Mouse (Mus musculus) forebrain, embryonic 13.5 days (tissue): ENCODE measurements around the gene Slc23a4. TPM values are rescaled to one million over a fixed set of nuclear protein-coding genes. Genes with fewer than 3 reads are reported as not detected.

Experiments used
- ATAC-seq: fragments of 200-750 bp; cut with Nextera tagmentation; 2 replicates; pipeline ENCODE4 v1.8.0; 2017
- H3K27ac ChIP-seq: fragments of 300-500 bp; sonication (generic); 2 replicates; pipeline ENCODE4 v1.5.1; 2015; ENCODE audit warnings: inconsistent platforms, mild to moderate bottlenecking, moderate library complexity
- H3K27me3 ChIP-seq: fragments of 300-500 bp; sonication (generic); 2 replicates; pipeline ENCODE4 v1.6.1; 2015; ENCODE audit warnings: mild to moderate bottlenecking, inconsistent platforms
- H3K36me3 ChIP-seq: fragments of 300-500 bp; sonication (generic); 2 replicates; pipeline ENCODE4 v1.6.1; 2015; ENCODE audit warnings: mild to moderate bottlenecking, inconsistent platforms; ENCODE audit not compliant: poor library complexity, severe bottlenecking
- H3K4me1 ChIP-seq: fragments of 300-500 bp; sonication (generic); 2 replicates; pipeline ENCODE4 v1.6.1; 2015; ENCODE audit warnings: inconsistent platforms
- H3K4me2 ChIP-seq: fragments of 300-500 bp; sonication (generic); 2 replicates; pipeline ENCODE4 v1.6.1; 2015; ENCODE audit warnings: inconsistent platforms, mild to moderate bottlenecking, moderate library complexity
- H3K4me3 ChIP-seq: fragments of 300-500 bp; sonication (generic); 2 replicates; pipeline ENCODE4 v1.5.1; 2015; ENCODE audit warnings: mild to moderate bottlenecking, inconsistent platforms
- H3K9ac ChIP-seq: fragments of 300-500 bp; sonication (generic); 2 replicates; pipeline ENCODE4 v1.6.1; 2015; ENCODE audit warnings: mild to moderate bottlenecking, inconsistent platforms
- H3K9me3 ChIP-seq: fragments of 300-500 bp; sonication (generic); replicated peaks from 2 replicates; pipeline ENCODE4 v1.6.1; 2016; ENCODE audit warnings: inconsistent platforms
- WGBS: fragments of 180-500 bp; shearing (Covaris S2); methylation state at CpG from one replicate; pipeline ENCODE4 v1.1.7; 2015; 5-methylcytosine and 5-hydroxymethylcytosine counted together
- polyA plus RNA-seq: library from polyadenylated mRNA; unstranded; fragments of >200 nt; fragmentation: Nextera tagmentation; extraction: Ambion mirVana; gene quantifications from 2 replicates; pipeline ENCODE4 v1.2.1, GENCODE M21; 2015

Slc23a4 gene
- polyA plus RNA-seq, 1 experiment from 2014 or later, result 0.74 TPM

GRCm38 (mm10) chr6:34996496-34996895, 8.3 kb upstream of the Slc23a4 start:
- no peak overlapping the region for H3K4me3 ChIP-seq
- 0 out of 2 replicates have a peak, but pooled peaks cover 4% of the 10 kb centered on the region for H3K4me1 ChIP-seq
- no peaks in the 10 kb centered on the region for H3K36me3 ChIP-seq
- no peak overlapping the region for H3K4me2 ChIP-seq
- H3K9ac ChIP-seq, result no peak overlapping the region
- no peak for ATAC-seq
- no peaks in the 10 kb centered on the region for H3K9me3 ChIP-seq
- H3K27me3 ChIP-seq, result no peaks in the 10 kb centered on the region
- H3K27ac ChIP-seq, result peak overlapping the region; percentile 31; the same call in 1 of the 2 replicates
- WGBS, result 77% methylated on average over 4 of the region's 4 CpGs

GRCm38 (mm10) chr6:34995265-34995681, 7.1 kb upstream of the Slc23a4 start:
- Histone ChIP-seq H3K9ac (no peak overlapping the region; the same call in 1 of the 2 replicates), H3K36me3 (no peaks in the 10 kb centered on the region), H3K4me1 (0 out of 2 replicates have a peak, but pooled peaks cover 4% of the 10 kb centered on the region), H3K27me3 (no peaks in the 10 kb centered on the region), H3K4me3 (peak overlapping the region; percentile 25), H3K4me2 (peak overlapping the region; percentile 53), H3K9me3 (no peaks in the 10 kb centered on the region), H3K27ac (no peak overlapping the region)
- WGBS, result 5% methylated on average over 13 of the region's 13 CpGs
- peak; percentile 65 for ATAC-seq

- WGBS, result 83% methylated on average over 5 of the region's 5 CpGs
- Histone ChIP-seq H3K4me1 (0 out of 2 replicates have a peak, but pooled peaks cover 4% of the 10 kb centered on the region), H3K36me3 (no peaks in the 10 kb centered on the region), H3K27ac (no peak overlapping the region), H3K9me3 (no peaks in the 10 kb centered on the region), H3K9ac (no peak overlapping the region), H3K4me2 (peak overlapping the region; percentile 53), H3K4me3 (no peak overlapping the region), H3K27me3 (no peaks in the 10 kb centered on the region)
- ATAC-seq, result no peak
Observed at GRCm38 (mm10) chr6:34994692-34995091, 6.5 kb upstream of the Slc23a4 start.

GRCm38 (mm10) chr6:34989263-34989662, 1.1 kb upstream of the Slc23a4 start:
- no peaks in the 10 kb centered on the region for H3K27me3 ChIP-seq
- no peak overlapping the region for H3K27ac ChIP-seq
- H3K9me3 ChIP-seq, result no peaks in the 10 kb centered on the region
- ATAC-seq, result no peak
- WGBS, result 76% methylated on average over 6 of the region's 6 CpGs
- H3K36me3 ChIP-seq, result no peaks in the 10 kb centered on the region
- no peak overlapping the region for H3K9ac ChIP-seq
- H3K4me3 ChIP-seq, result no peak overlapping the region
- H3K4me1 ChIP-seq, result peaks cover 9% of the 10 kb centered on the region
- no peak overlapping the region for H3K4me2 ChIP-seq

- 93% methylated on average over 12 of the region's 12 CpGs for WGBS
- Histone ChIP-seq H3K27me3 (no peaks in the 10 kb centered on the region), H3K27ac (no peak overlapping the region), H3K4me3 (no peak overlapping the region), H3K9me3 (no peaks in the 10 kb centered on the region), H3K4me1 (peaks cover 9% of the 10 kb centered on the region), H3K9ac (no peak overlapping the region), H3K36me3 (no peaks in the 10 kb centered on the region), H3K4me2 (no peak overlapping the region)
- ATAC-seq, result no peak
Observed at GRCm38 (mm10) chr6:34987085-34987645, 1.0 kb downstream of the Slc23a4 start.

GRCm38 (mm10) chr6:34980661-34981060, 7.5 kb downstream of the Slc23a4 start:
- Histone ChIP-seq H3K9ac (no peak overlapping the region), H3K4me3 (no peak overlapping the region), H3K4me2 (no peak overlapping the region), H3K27ac (no peak overlapping the region), H3K36me3 (no peaks in the 10 kb centered on the region), H3K27me3 (no peaks in the 10 kb centered on the region), H3K4me1 (no peaks in the 10 kb centered on the region), H3K9me3 (no peaks in the 10 kb centered on the region)
- ATAC-seq, result no peak
- 69% methylated on average over 9 of the region's 9 CpGs for WGBS

- WGBS, result 87% methylated on average over 3 of the region's 3 CpGs
- no peak overlapping the region for H3K4me2 ChIP-seq
- H3K9me3 ChIP-seq, result no peaks in the 10 kb centered on the region
- no peak overlapping the region for H3K27ac ChIP-seq
- no peak overlapping the region for H3K9ac ChIP-seq
- H3K4me1 ChIP-seq, result no peaks in the 10 kb centered on the region
- no peaks in the 10 kb centered on the region for H3K27me3 ChIP-seq
- ATAC-seq, result no peak
- no peaks in the 10 kb centered on the region for H3K36me3 ChIP-seq
- no peak overlapping the region for H3K4me3 ChIP-seq
Observed at GRCm38 (mm10) chr6:34979291-34979690, 8.9 kb downstream of the Slc23a4 start.

GRCm38 (mm10) chr6:34971181-34971580, 17.0 kb downstream of the Slc23a4 start:
- H3K4me3 ChIP-seq, result no peak overlapping the region
- H3K36me3 ChIP-seq, result no peaks in the 10 kb centered on the region
- no peaks in the 10 kb centered on the region for H3K4me1 ChIP-seq
- no peak for ATAC-seq
- H3K27me3 ChIP-seq, result no peaks in the 10 kb centered on the region
- no peak overlapping the region for H3K9ac ChIP-seq
- no peaks in the 10 kb centered on the region for H3K9me3 ChIP-seq
- no peak overlapping the region for H3K4me2 ChIP-seq
- WGBS, result 22% methylated on average over 3 of the region's 3 CpGs
- H3K27ac ChIP-seq, result no peak overlapping the region

- Histone ChIP-seq H3K4me2 (no peak overlapping the region), H3K27me3 (no peaks in the 10 kb centered on the region), H3K36me3 (no peaks in the 10 kb centered on the region), H3K4me3 (no peak overlapping the region), H3K27ac (no peak overlapping the region), H3K4me1 (no peaks in the 10 kb centered on the region), H3K9ac (no peak overlapping the region), H3K9me3 (no peaks in the 10 kb centered on the region)
- ATAC-seq, result no peak
- 91% methylated on average over 6 of the region's 6 CpGs for WGBS
Observed at GRCm38 (mm10) chr6:34965819-34966539, 22.2 kb downstream of the Slc23a4 start.

- ATAC-seq, result no peak
- H3K4me3 ChIP-seq, result no peak overlapping the region
Observed at GRCm38 (mm10) chr6:34964550-34964949, 23.7 kb downstream of the Slc23a4 start.

GRCm38 (mm10) chr6:34959131-34959530, 29.1 kb downstream of the Slc23a4 start:
- Histone ChIP-seq H3K9me3 (no peaks in the 10 kb centered on the region), H3K4me1 (0 out of 2 replicates have a peak, but pooled peaks cover 5% of the 10 kb centered on the region), H3K4me3 (no peak overlapping the region), H3K36me3 (no peaks in the 10 kb centered on the region), H3K9ac (no peak overlapping the region), H3K27ac (no peak overlapping the region), H3K27me3 (no peaks in the 10 kb centered on the region), H3K4me2 (no peak overlapping the region)
- WGBS, result 90% methylated on average over 7 of the region's 7 CpGs
- ATAC-seq, result no peak

More at GRCm38 (mm10) chr6:34964550-34964949, 23.7 kb downstream of the Slc23a4 start:
- Histone ChIP-seq H3K9ac (no peak overlapping the region), H3K27ac (no peak overlapping the region), H3K4me2 (no peak overlapping the region), H3K27me3 (no peaks in the 10 kb centered on the region), H3K4me1 (no peaks in the 10 kb centered on the region), H3K9me3 (no peaks in the 10 kb centered on the region), H3K36me3 (no peaks in the 10 kb centered on the region)
- 84% methylated on average over 2 of the region's 2 CpGs for WGBS

GRCm38 (mm10) chr6:34955862-34956241, 32.4 kb downstream of the Slc23a4 start:
- Histone ChIP-seq H3K36me3 (no peaks in the 10 kb centered on the region), H3K27ac (no peak overlapping the region), H3K4me1 (0 out of 2 replicates have a peak, but pooled peaks cover 5% of the 10 kb centered on the region), H3K9me3 (no peaks in the 10 kb centered on the region), H3K4me2 (peak overlapping the region; percentile 49), H3K27me3 (no peaks in the 10 kb centered on the region), H3K4me3 (no peak overlapping the region), H3K9ac (no peak overlapping the region)
- WGBS, result 42% methylated on average over 8 of the region's 8 CpGs
- no peak for ATAC-seq
